Mouse (Mus musculus): ENCODE data around the gene Arf1.
A peak's percentile ranks its signal among the peaks of the same experiment; 100 is the strongest.
"Not testable (repeated sequence)": the region's sequence is repeated elsewhere in the genome, so short reads cannot be mapped to it uniquely, and the experiment has no call there.

Gene Arf1

GRCm38 (mm10) chr11:59226787-59227603, 1.1 kb downstream of the Arf1 start:
- peak in 1 of 2 experiments; percentile 71 for DNase-seq (ENCODE audit: inconsistent age in 2 of 2, low spot score in 1 of 2)

GRCm38 (mm10) chr11:59226251-59226650, 1.8 kb downstream of the Arf1 start:
- DNase-seq (ENCODE audit: inconsistent age in 2 of 2, low spot score in 1 of 2): no peak

- DNase-seq (ENCODE audit: inconsistent age in 2 of 2, low spot score in 1 of 2): peak in 1 of 2 experiments; percentile 51
Measured at GRCm38 (mm10) chr11:59225167-59225566, 2.9 kb downstream of the Arf1 start.

- DNase-seq (ENCODE audit: inconsistent age in 2 of 2, low spot score in 1 of 2): peak in 1 of 2 experiments; percentile 35
Measured at GRCm38 (mm10) chr11:59224470-59224869, 3.6 kb downstream of the Arf1 start.

- no peak for DNase-seq (ENCODE audit: inconsistent age in 2 of 2, low spot score in 1 of 2)
Measured at GRCm38 (mm10) chr11:59224025-59224424, 4.0 kb downstream of the Arf1 start.

- DNase-seq (ENCODE audit: inconsistent age in 2 of 2, low spot score in 1 of 2): no peak
Measured at GRCm38 (mm10) chr11:59222306-59222705, 5.8 kb downstream of the Arf1 start.

GRCm38 (mm10) chr11:59221604-59222003, 6.5 kb downstream of the Arf1 start:
- DNase-seq (ENCODE audit: inconsistent age in 2 of 2, low spot score in 1 of 2): no peak

- DNase-seq (ENCODE audit: inconsistent age in 2 of 2, low spot score in 1 of 2): peak in 1 of 2 experiments; percentile 65
Measured at GRCm38 (mm10) chr11:59219064-59219463, 9.0 kb downstream of the Arf1 start.

GRCm38 (mm10) chr11:59218389-59218998, 9.6 kb downstream of the Arf1 start:
- DNase-seq (ENCODE audit: inconsistent age in 2 of 2, low spot score in 1 of 2): no peak

GRCm38 (mm10) chr11:59216955-59217354, 11.1 kb downstream of the Arf1 start:
- no peak for DNase-seq (ENCODE audit: inconsistent age in 2 of 2, low spot score in 1 of 2)

- peak in 1 of 2 experiments; percentile 55 for DNase-seq (ENCODE audit: inconsistent age in 2 of 2, low spot score in 1 of 2)
Measured at GRCm38 (mm10) chr11:59212892-59213494, 15.1 kb downstream of the Arf1 start.

GRCm38 (mm10) chr11:59212320-59212719, 15.8 kb downstream of the Arf1 start:
- not testable (repeated sequence) for DNase-seq (ENCODE audit: inconsistent age in 2 of 2, low spot score in 1 of 2)

- DNase-seq (ENCODE audit: inconsistent age in 2 of 2, low spot score in 1 of 2): not testable (repeated sequence)
Measured at GRCm38 (mm10) chr11:59211561-59211960, 16.5 kb downstream of the Arf1 start.

- peak in 1 of 2 experiments; percentile 59 for DNase-seq (ENCODE audit: inconsistent age in 2 of 2, low spot score in 1 of 2)
Measured at GRCm38 (mm10) chr11:59210020-59210419, 18.1 kb downstream of the Arf1 start.

- DNase-seq (ENCODE audit: inconsistent age in 2 of 2, low spot score in 1 of 2): no peak
Measured at GRCm38 (mm10) chr11:59209580-59209979, 18.5 kb downstream of the Arf1 start.

- DNase-seq (ENCODE audit: inconsistent age in 2 of 2, low spot score in 1 of 2): peak; percentile 86 to 95
Measured at GRCm38 (mm10) chr11:59209003-59209441, 19.0 kb downstream of the Arf1 start.

GRCm38 (mm10) chr11:59208153-59208831, 19.8 kb downstream of the Arf1 start, which contains the start of gene 2310033P09Rik:
Gene 2310033P09Rik (plus strand): TSS chr11:59208321.
- DNase-seq (ENCODE audit: inconsistent age in 2 of 2, low spot score in 1 of 2): peak; percentile 95 to 98

GRCm38 (mm10) chr11:59202081-59202995, 25.7 kb downstream of the Arf1 start, which contains the start of gene Mrpl55:
Gene Mrpl55 (plus strand): TSS chr11:59202486.
- peak; percentile 94 to 96 for DNase-seq (ENCODE audit: inconsistent age in 2 of 2, low spot score in 1 of 2)

- peak in 1 of 2 experiments; percentile 37 for DNase-seq (ENCODE audit: inconsistent age in 2 of 2, low spot score in 1 of 2)
Measured at GRCm38 (mm10) chr11:59201216-59202002, 26.7 kb downstream of the Arf1 start.
